Mouse (Mus musculus) heart, postnatal 14 days (tissue): Measurements from ENCODE around the gene Hexim1. TPM values are rescaled to one million over a fixed set of nuclear protein-coding genes. Genes with fewer than 3 reads are reported as not detected.

ENCODE experiments used
- DNase-seq, 2 experiments: peaks; one replicate each; pipeline ENCODE4 v3.0.0; 2021 to 2022
- intact Hi-C: fragments of 180-260 bp; cut with DNase I; formaldehyde crosslinking; loops from one replicate; pipeline ENCODE4 v1.15.1; 2025
- total RNA-seq, 2 experiments: library from RNA; stranded (reverse); gene quantifications; 2 replicates each; pipeline ENCODE4 v1.2.3; 2021

The Hexim1 gene
- total RNA-seq, 2 experiments from 2014 or later, result 18.5 to 20.4 TPM

GRCm38 (mm10) chr11:103144309-103145285, 28.6 kb downstream of the Hexim1 start:
- intact Hi-C loops, result no loop called here
- no peak for DNase-seq

DNA sequence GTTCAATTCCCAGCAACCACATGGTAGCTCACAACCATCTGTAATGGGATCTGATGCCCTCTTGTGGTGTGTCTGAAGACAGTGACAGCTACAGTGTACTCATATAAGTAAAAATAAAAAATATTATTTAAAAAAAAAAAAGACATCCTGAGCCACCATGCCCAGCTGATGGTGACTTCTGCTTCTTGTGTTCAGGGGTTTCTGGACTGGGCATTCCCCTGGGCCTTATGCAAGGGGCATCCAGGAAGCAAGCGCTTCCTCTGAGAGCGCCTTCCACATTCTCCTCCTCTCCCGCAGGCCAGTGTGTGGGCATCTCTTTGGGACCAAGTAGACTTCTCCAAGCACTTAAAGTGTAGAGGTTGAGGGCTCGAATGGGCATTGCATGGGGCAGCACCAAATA, 30.4 kb downstream of the Hexim1 start:
- intact Hi-C loops, result no loop called here
- DNase-seq, result no peak

DNA sequence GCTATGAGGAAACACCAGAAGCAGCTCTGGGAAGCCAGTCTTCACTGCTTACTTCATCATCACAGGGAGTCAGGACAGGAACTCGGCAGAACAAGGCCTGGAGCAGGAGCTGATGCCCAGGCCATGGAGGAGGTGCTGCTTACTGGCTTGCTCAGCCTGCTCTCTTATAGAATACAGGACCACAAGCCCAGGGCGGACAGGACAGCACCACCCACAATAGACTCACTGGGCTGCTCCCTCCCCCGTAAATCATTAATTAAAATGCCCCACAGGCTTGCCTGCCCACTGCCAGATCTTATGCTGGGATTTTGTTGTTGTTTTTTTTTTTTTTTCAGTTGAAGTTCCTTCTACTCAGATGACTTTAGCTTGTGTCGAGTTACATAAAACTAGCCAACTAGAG, 31.7 kb downstream of the Hexim1 start:
- intact Hi-C loops, result no loop called here
- DNase-seq, result no peak

- DNase-seq, result no peak
- intact Hi-C loops, result loop anchor here (10.0 kb wide), 1 partner anchor 245 kb away; the partner anchor contains the start of gene Gfap
Observed at GRCm38 (mm10) chr11:103149771-103150170, 33.7 kb downstream of the Hexim1 start.

GRCm38 (mm10) chr11:103158621-103159478, 42.8 kb downstream of the Hexim1 start:
- peak; percentile 98 to 99 for DNase-seq
- intact Hi-C loops, result loop anchor here (1.0 to 10.0 kb wide), 3 partner anchors 42 to 254 kb away; partner anchors contain the start of gene Gfap

- intact Hi-C loops, result no loop called here
- no peak for DNase-seq
Observed at GRCm38 (mm10) chr11:103160738-103161137, 44.7 kb downstream of the Hexim1 start.

DNA sequence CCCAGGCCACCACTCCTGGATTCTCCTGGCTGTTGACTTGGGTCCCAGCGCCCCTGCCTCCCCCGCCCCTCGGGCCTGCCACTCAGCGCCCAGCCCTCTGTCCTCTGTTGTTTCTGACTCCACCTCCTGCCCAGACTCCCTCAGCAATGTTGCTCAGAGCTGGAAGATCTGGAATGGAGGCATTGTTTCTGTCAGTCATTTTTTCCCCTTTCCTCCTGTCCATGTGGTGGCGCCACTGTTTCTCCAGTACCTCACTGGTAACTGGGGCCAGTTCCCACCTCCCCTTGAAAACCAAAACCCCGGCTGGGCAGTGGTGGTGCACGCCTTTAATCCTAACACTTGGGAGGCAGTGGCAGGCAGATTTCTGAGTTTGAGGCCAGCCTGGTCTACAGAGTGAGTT, 45.4 kb downstream of the Hexim1 start:
- intact Hi-C loops, result no loop called here
- no peak for DNase-seq

- no peak for DNase-seq
- intact Hi-C loops, result no loop called here
Observed at GRCm38 (mm10) chr11:103162132-103162531, 46.1 kb downstream of the Hexim1 start.

GRCm38 (mm10) chr11:103164391-103164790, 48.4 kb downstream of the Hexim1 start:
- no peak for DNase-seq
- intact Hi-C loops, result no loop called here

- intact Hi-C loops, result loop anchor here (1.0 to 5.0 kb wide), 4 partner anchors 16 to 156 kb away; no protein-coding TSS in a partner anchor
- peak; percentile 77 to 83 for DNase-seq
Observed at GRCm38 (mm10) chr11:103168690-103169390, 52.8 kb downstream of the Hexim1 start.

Other genes starting within 250 kb of the Hexim1 start
- 10 to 100 TPM; 39.2 to 40.5 TPM for gene Eftud2, start 235.2 kb upstream of the Hexim1 start, total RNA-seq
- under 1 TPM; 0.14 to 0.22 TPM for gene Ccdc103, start 235.0 kb upstream of the Hexim1 start, total RNA-seq
- not detected for gene Fam187a, start 231.1 kb upstream of the Hexim1 start, total RNA-seq
- under 1 TPM; 0.15 to 0.36 TPM for gene Gfap, start 215.3 kb upstream of the Hexim1 start, total RNA-seq
- 1 to 10 TPM; 2.1 to 3.3 TPM for gene Kif18b, start 191.1 kb upstream of the Hexim1 start, total RNA-seq
- gene C1ql1, start 169.5 kb upstream of the Hexim1 start, total RNA-seq, result under 1 TPM; 0.19 to 0.20 TPM
- 10 to 100 TPM; 61.0 to 62.1 TPM for gene Nmt1, start 88.0 kb upstream of the Hexim1 start, total RNA-seq
- gene Dcakd, start 87.9 kb upstream of the Hexim1 start, total RNA-seq, result 10 to 100 TPM; 68.5 to 71.1 TPM
- 10 to 100 TPM; 19.4 to 20.9 TPM for gene Plcd3, start 14.6 kb upstream of the Hexim1 start, total RNA-seq
- gene Acbd4, start 14.5 kb upstream of the Hexim1 start, total RNA-seq, result 10 to 100 TPM; 30.5 to 34.5 TPM
- 1 to 10 TPM; 1.8 to 3.3 TPM for gene Hexim2, start 16.2 kb downstream of the Hexim1 start, total RNA-seq
- gene Fmnl1, start 54.9 kb downstream of the Hexim1 start, total RNA-seq, result 10 to 100 TPM; 16.8 to 21.6 TPM
- not detected for gene 1700023F06Rik, start 92.3 kb downstream of the Hexim1 start, total RNA-seq
- gene Spata32, start 102.2 kb downstream of the Hexim1 start, total RNA-seq, result not detected
- gene Map3k14, start 151.2 kb downstream of the Hexim1 start, total RNA-seq, result 1 to 10 TPM; 3.5 to 4.0 TPM
- 10 to 100 TPM; 27.2 to 29.1 TPM for gene Arhgap27, start 247.5 kb downstream of the Hexim1 start, total RNA-seq